Mouse (Mus musculus): ENCODE measurements around the gene Mab21l1.

GRCm38 (mm10) chr3:55733665-55734064 is 48.6 kb upstream of the Mab21l1 start:
- TF ChIP-seq CTCF (IDR thresholded peaks at IDR 0.05; ENCODE audit: control insufficient read depth, insufficient read depth, insufficient read length) = no peak
- TF ChIP-seq USF1 (IDR thresholded peaks at IDR 0.05; ENCODE audit: low read depth) = no peak
- TF ChIP-seq MAX (IDR thresholded peaks at IDR 0.05) = no peak
- no peak for TF ChIP-seq MYOG (IDR thresholded peaks at IDR 0.05; ENCODE audit: control insufficient read depth, extremely low read depth, insufficient read length)
- no peak for TF ChIP-seq CEBPB (IDR thresholded peaks at IDR 0.05; ENCODE audit: low read depth)
- TF ChIP-seq MYOD1 (IDR thresholded peaks at IDR 0.05; ENCODE audit: control insufficient read depth, insufficient read length, low read depth) = no peak

Data from C2C12 (cell line).